Mouse (Mus musculus) liver, adult (tissue): ENCODE data around the gene Zdhhc20.

Experiments used
- GATA4 ChIP-seq: IDR thresholded peaks from 2 replicates; pipeline ENCODE4 v1.6.1; 2014; ENCODE audit warnings: mild to moderate bottlenecking, low read length; ENCODE audit not compliant: insufficient replicate concordance

The Zdhhc20 gene

GRCm38 (mm10) chr14:57890011-57890842 is at the start of gene Zdhhc20:
Gene Zdhhc20 (minus strand): TSS chr14:57890276.
- no peak for TF ChIP-seq GATA4

DNA sequence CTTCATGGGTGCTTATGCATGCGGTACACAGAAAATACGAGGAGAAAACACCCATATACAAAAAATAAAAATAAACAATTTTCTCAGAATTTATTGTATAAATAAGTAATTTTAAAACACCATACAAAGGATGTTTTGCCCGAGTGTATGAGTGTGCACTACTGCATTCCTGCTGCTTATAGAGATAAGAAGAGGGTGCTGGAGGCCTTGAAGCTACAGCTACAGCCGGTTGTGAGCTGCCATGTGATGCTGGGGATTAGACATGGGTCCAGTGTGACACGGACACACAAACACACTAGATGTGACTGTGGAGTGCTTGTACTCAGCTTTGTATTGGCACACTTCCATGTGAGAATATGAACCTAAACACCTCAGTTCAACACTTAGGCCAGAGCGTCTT is 47.2 kb upstream of the Zdhhc20 start:
- no peak for TF ChIP-seq GATA4

DNA sequence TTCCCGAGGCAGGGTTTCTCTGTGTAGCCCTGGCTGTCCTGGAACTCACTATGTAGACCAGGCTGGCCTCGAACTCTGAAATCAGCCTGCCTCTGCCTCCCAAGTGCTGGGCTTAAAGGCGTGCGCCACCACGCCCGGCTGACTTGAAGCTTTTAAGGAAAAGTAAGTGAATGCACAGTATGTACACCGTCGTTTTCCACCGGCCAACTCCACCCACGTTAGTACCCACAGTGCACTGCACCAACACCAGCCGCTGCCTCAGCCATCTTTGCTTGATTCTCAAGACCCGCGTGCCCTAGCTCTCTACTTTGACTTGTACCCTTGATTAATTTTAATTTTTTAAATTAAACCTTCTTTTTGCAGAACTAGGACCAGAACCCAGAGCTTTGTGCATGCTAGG is 44.6 kb upstream of the Zdhhc20 start:
- no peak for TF ChIP-seq GATA4

DNA sequence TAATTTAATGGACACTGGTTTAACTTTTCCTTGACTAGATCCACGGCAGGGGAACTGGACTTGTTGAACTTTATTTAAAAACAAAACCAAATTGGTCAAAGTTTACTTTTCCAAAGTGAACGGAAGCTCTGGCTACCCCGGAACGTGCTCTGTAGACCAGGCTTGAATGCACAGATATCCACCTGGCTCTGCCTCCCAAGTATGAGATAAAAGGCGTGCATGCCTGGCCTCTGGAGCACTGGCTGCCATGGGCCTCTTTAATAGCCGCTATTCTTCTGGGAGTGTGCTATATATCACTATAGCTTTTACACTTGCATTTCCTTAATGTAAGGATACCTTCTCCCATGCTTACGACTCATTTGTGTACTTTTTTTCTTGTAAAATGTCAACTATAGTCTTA is 43.5 kb upstream of the Zdhhc20 start:
- no peak for TF ChIP-seq GATA4

GRCm38 (mm10) chr14:57932881-57933443 is 42.9 kb upstream of the Zdhhc20 start:
- no peak for TF ChIP-seq GATA4

DNA sequence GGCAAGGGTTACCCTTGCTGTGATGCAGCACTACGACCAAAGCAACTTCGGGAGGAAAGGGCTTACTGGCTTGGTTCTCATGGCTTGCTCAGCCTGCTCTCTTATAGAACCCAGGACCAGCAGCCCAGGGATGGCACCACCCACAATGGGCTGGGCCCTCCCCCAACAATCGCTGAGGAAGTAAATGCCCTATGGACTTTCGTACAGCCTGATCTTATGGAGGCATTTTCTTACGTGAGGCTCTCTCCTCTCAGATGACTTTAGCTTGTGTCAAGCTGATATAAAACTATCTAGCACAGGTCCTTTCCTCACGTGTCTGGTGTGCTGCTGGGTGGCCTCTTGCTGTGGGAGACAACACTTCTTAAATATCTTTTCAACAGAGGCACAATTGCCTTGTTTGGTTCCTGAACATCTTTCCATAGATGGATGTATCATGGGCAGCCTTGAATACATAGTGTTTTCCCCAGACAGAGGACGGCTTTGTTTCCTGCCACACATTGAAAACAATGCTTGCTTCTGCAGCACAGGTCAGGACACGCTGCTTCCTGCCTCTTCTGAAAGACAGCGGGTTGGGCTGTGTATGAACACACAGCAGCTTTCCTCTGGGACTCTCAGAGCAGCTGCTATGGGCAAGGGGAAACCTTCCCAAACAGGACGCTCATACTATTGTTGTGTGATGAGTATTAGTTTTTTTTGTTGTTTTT is 31.5 kb upstream of the Zdhhc20 start:
- no peak for TF ChIP-seq GATA4

DNA sequence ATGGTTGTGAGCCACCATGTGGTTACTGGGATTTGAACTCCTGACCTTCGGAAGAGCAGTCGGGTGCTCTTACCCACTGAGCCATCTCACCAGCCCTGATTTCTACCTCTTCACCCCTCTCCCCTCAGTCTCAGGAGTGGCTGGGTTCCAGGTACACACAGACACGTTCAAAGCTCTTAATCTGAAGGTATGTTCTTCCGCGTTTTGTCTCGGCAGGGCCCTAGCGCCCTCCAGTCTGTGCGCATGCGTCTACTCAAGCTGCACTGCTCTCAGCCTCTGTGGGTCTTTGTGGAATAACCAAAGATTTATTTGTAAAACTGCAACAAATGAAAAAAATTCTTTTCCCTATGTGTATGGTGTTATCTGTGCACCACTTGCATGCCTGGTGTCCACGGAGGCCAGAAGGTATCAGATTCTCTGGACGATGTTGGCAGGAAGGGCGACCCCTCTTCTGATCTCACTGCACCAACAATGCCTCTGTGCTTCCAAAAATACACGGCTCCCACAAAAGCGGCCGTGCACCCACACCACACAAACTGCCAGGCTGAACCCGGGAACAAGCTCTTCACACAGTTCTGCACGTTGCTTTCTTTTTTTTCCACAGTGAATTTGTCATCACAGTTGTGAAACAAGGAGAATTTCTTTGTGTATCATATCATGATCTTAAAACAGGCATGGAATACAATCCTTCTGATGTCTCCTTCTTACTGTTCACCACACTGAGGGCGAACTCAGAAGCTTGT is 30.7 kb upstream of the Zdhhc20 start:
- TF ChIP-seq GATA4 = no peak

DNA sequence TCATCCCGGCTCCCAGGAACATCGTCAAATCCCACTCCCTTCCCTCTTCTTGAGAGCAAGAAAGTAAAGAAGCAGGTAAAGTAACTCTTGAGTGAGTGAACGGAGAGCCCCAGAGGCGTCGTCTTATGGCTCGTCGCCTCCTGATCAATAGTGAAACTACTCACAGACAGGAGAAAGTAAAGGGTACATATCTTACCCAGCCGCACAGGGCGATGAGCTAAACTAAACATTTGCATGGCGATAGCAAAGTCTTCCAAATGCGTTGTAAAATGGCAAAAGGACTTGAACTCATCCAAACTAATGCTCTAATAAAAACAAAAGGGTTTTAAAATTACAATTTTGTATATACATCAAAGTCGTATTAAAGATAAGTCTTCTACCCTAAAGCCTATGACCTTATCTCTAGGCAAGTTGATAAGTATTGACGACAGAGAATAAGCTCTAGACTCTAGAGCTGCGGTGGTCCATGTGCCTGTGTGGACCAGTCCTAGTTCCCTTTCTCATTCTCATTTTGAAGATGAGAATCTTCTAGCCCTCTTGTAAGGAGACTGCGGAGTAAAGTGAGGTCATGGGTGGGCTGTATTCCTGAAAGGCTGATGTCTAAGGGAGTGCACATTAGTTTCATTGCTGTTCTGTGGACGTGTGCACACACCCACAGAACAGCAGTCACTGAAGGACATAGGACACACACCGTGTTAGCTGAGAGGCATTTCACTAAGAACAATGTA is 29.2 kb upstream of the Zdhhc20 start:
- no peak for TF ChIP-seq GATA4

DNA sequence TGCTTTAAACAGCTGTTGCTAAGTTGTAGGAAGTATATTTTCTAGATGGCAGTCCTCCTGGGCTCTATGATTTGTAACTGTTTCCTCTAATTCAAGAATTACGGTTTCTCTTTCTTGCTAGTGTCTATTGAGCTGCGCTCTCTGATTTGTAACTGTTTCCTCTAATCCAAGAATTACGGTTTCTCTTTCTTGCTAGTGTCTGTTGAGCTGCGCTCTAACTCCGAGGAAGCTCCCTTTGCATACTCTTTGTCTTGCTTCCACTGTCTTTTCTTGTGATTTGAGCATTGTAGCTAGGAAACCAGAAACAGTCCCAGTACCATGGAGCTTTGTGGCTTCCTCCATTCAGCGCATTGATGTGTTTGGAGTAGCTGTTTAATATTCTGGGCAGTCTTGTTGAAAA is 25.3 kb upstream of the Zdhhc20 start:
- no peak for TF ChIP-seq GATA4

- no peak for TF ChIP-seq GATA4
These were observed 21.2 kb upstream of the Zdhhc20 start for GRCm38 (mm10) chr14:57911316-57911715.

GRCm38 (mm10) chr14:57910501-57911068 is 20.5 kb upstream of the Zdhhc20 start:
- no peak for TF ChIP-seq GATA4

DNA sequence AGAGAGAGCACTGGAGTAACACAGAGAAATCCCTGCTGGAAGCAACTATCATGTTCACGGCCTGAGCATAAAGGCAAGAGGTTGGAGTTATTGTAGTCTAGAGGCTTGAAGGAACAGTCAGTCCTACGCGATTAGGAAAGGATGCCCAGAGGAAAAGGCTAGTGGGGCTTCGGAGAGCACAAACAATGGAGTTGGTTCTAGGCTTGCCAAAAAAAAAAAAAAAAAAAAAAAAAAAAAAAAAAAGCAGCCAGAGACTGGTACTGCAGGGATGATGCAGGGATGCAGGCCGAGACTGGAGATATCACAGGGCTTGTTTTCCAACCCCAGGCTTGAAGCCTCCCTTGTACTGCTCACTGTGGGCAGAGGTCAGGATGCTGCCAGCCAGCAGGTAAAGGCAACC is 19.2 kb upstream of the Zdhhc20 start:
- TF ChIP-seq GATA4 = no peak

GRCm38 (mm10) chr14:57908431-57908830 is 18.4 kb upstream of the Zdhhc20 start:
- TF ChIP-seq GATA4 = no peak

GRCm38 (mm10) chr14:57901998-57902397 is 11.9 kb upstream of the Zdhhc20 start:
- TF ChIP-seq GATA4 = no peak
